Mouse (Mus musculus): ENCODE data around the gene Naga.
A peak's percentile ranks its signal among the peaks of the same experiment; 100 is the strongest.

The Naga gene

GRCm38 (mm10) chr15:82354126-82354945 is 15.6 kb upstream of the Naga start, which contains the start of gene Ndufa6:
TSS of gene Ndufa6 (minus strand) at chr15:82354322.
- peak; percentile 96 to 99 for DNase-seq (ENCODE audit: low spot score in 2 of 2)

- no peak for DNase-seq (ENCODE audit: low spot score in 2 of 2)
Measured at GRCm38 (mm10) chr15:82353745-82354113, 15.0 kb upstream of the Naga start.

GRCm38 (mm10) chr15:82353078-82353744 is 14.5 kb upstream of the Naga start:
- peak; percentile 38 to 52 for DNase-seq (ENCODE audit: low spot score in 2 of 2)

GRCm38 (mm10) chr15:82351480-82351879 is 12.8 kb upstream of the Naga start:
- no peak for DNase-seq (ENCODE audit: low spot score in 2 of 2)

GRCm38 (mm10) chr15:82350349-82350748 is 11.6 kb upstream of the Naga start:
- no peak for DNase-seq (ENCODE audit: low spot score in 2 of 2)

- no peak for DNase-seq (ENCODE audit: low spot score in 2 of 2)
Measured at GRCm38 (mm10) chr15:82348999-82349341, 10.2 kb upstream of the Naga start.

GRCm38 (mm10) chr15:82348258-82348998 is 9.7 kb upstream of the Naga start:
- DNase-seq (ENCODE audit: low spot score in 2 of 2): no peak

GRCm38 (mm10) chr15:82347852-82348251 is 9.1 kb upstream of the Naga start:
- DNase-seq (ENCODE audit: low spot score in 2 of 2): no peak

- DNase-seq (ENCODE audit: low spot score in 2 of 2): no peak
Measured at GRCm38 (mm10) chr15:82347303-82347676, 8.6 kb upstream of the Naga start.

GRCm38 (mm10) chr15:82346580-82347302 is 8.0 kb upstream of the Naga start:
- peak in 1 of 2 experiments; percentile 24 for DNase-seq (ENCODE audit: low spot score in 2 of 2)

GRCm38 (mm10) chr15:82345820-82346470 is 7.2 kb upstream of the Naga start:
- DNase-seq (ENCODE audit: low spot score in 2 of 2): peak; percentile 97 to 98

GRCm38 (mm10) chr15:82344971-82345370 is 6.2 kb upstream of the Naga start:
- DNase-seq (ENCODE audit: low spot score in 2 of 2): no peak

GRCm38 (mm10) chr15:82343368-82344287 is 4.9 kb upstream of the Naga start:
- DNase-seq (ENCODE audit: low spot score in 2 of 2): peak; percentile 25 to 36

GRCm38 (mm10) chr15:82342543-82342935 is 3.8 kb upstream of the Naga start:
- peak; percentile 42 to 51 for DNase-seq (ENCODE audit: low spot score in 2 of 2)

- peak; percentile 69 to 80 for DNase-seq (ENCODE audit: low spot score in 2 of 2)
Measured at GRCm38 (mm10) chr15:82341675-82342542, 3.2 kb upstream of the Naga start.

- peak; percentile 85 to 86 for DNase-seq (ENCODE audit: low spot score in 2 of 2)
Measured at GRCm38 (mm10) chr15:82341036-82341501, 2.3 kb upstream of the Naga start.

GRCm38 (mm10) chr15:82340414-82341035 is 1.8 kb upstream of the Naga start:
- DNase-seq (ENCODE audit: low spot score in 2 of 2): peak; percentile 65 to 70

GRCm38 (mm10) chr15:82339634-82340254 is 1.0 kb upstream of the Naga start:
- DNase-seq (ENCODE audit: low spot score in 2 of 2): peak; percentile 36 to 53
